Mouse (Mus musculus) hematopoietic stem cell, adult 5-6 weeks (primary cell): ENCODE results near the gene Hunk. TPM values are rescaled to one million over a fixed set of nuclear protein-coding genes. Genes with fewer than 3 reads are reported as not detected.
A peak's percentile ranks its signal among the peaks of the same experiment; 100 is the strongest.

Source experiments
- ATAC-seq, 2 experiments: fragments of 125-278 bp in 1 of 2; replicated peaks in 1 of 2; 2 replicates each; pipeline ENCODE4 v1.8.0; 2016 to 2017; ENCODE audit warnings: inconsistent platforms in 2 of 2, mild to moderate bottlenecking in 2 of 2, moderate number of reproducible peaks in 2 of 2, low read depth in 1 of 2, moderate TSS enrichment in 1 of 2; ENCODE audit not compliant: low FRiP score in 2 of 2, poor library complexity in 2 of 2, severe bottlenecking in 2 of 2, insufficient read depth in 1 of 2, low TSS enrichment in 1 of 2
- total RNA-seq: library from RNA; stranded (forward); fragments of 172-1452, 232-1000 nt; gene quantifications from 2 replicates; pipeline ENCODE4 v1.2.3, GENCODE M21; 2017

The Hunk gene
- total RNA-seq = not detected in 2 replicates

DNA sequence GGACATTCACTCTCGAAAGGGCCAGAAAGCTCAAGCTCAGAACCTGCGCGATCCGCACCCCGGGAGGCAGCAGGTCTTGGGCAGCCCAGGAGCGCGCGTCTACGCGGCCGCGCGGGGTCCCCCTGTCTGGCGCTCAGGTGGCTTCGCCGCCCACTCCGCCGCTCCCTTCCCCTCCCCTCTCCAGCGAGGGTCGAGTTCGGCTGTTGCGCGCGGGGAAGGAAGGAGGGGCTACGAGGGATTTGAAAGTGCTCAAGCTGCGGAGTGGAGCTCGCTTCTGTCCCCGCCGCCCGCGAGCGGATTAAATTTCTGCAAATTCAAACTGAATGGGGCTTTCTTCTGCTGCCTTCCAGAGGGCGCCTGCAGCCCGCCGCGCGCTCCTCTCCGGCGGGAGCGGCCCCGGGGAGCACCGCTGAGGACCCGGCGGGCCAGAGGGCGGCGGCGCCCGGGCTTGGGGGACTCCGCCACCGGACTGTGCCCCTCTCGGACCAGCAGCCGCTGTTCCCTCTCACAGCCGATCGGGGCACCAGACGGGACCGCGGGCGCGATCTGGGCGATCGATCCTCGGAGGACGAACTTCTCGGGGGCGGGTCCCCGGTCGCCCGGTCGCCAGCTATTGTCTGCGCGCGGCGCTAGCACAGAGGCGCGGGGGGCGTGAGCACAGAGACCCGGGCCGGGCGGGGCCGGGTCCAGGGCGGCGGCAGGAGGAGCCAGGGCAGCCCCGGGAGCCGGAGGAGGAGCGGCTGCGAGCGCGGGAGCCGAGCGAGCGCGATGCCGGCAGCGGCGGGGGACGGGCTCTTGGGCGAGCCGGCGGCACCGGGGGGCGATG, at the start of gene Hunk:
TSS of gene Hunk (plus strand) at position 326 of the 826 bp plus-strand sequence.
- peak; percentile 15 to 18; a peak in 2 of 4 replicates for ATAC-seq

DNA sequence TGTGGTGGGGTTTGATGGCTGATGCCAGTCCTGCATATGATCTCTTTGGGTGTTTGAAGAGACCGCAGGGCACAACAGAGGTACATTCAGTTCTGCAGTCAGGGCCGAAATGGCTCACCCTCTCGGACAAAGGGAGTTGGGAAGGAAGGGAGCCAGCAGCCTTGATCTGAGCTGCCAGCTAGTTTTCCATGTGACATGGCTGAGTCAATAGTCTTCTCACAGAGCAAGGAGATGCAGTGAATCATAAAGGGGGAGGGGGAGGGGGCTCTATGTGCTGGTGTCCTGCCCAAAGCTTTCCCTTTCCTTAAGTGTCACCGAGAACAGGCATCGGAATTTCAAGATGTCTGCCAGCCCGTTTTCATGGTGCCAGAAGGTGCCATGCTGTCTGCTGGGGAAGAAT, 46.8 kb upstream of the Hunk start:
- no peak for ATAC-seq

DNA sequence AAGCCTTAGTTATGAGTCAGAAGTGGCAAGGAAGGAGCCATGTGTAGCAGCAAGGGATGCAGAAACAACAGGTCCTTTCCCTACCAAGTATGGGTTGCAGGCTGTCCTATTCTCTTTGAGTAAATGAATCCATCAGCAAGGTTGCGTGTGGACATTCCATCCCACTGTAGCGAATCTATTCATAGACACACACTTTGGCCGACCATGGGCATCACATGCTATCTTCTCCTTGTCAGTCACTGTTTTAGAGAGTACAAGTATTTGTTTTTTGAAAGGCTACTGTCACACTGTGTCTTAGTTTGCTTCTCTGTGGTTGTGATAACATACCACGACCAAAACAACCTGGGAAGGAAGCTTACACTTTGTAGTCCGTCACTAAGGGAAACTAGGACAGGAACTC, 44.7 kb upstream of the Hunk start:
- no peak for ATAC-seq

DNA sequence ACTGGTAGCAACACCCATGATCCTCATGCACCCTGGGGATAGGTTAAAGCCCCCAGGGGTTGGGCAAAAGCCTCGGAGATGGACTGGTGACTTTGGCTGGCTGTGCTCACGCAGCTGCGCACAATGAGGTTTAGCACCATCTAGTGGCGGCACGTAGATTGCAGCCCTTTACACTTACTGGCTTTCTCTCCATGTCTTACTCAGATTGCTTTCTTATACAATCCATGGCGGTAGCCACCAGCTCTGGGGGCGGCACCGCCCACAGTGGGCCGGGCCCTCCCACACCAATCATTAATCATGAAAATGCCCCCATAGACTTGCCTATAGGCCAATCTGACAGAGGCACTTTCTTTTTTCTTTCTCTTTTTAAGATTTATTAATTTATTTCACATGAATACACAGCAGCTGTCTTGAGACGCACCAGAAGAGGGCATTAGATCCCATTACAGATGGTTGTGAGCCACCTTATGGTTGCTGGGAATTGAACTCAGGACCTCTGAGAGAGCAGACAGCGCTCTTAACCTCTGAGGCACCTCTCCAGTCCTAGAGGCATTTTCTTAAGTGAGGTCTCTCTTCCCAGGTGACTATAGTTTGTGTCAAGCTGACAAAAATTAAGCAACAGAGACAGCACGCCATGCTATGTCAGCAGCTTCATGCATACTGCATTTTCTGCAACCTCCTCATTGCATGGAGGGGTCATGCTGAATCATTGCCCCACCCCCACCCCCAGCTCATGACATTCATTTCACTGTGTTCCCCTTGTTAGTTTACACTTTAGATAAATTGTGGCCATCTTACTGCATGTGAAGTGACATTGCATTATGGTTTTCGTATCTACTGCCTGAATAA, 35.9 kb upstream of the Hunk start:
- ATAC-seq = peak; percentile 99

DNA sequence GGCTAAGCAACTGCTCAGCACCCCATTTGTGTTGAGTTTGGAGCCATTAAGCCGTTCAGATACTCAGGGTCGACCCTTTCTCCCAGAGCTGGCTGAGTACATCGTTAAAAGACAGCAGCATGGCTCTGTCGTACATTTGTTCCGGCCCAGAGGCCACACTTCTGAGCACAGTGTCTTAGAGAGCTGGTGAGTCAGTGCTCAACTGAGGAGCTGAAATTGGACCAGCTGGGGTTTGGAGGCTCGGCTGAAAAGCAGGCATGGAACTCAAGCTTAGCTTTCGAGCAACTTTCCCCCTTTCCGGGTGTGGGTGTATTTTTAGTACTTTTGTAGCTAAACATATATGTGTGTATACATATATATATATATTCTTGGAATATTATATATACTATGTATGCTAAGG, 34.1 kb upstream of the Hunk start:
- no peak for ATAC-seq

DNA sequence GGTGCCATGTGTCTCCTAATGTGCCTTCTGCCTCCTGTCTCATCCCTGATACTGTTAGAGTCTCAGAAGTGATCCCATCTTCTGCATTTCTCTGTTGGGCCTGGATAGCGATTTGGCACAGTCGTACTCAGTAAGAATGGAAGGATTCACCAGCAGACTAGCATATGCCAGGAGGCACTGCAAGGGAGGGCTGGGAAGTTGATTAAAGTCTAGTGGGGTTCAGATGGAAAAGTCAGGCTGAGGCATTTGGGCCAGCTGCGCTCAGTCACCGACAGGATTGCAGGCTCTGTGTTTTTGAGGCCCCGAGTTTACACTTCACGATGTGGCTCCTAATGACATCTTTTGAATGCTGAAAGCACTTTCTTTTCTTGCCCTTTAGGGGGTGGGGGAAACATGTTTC, 33.1 kb upstream of the Hunk start:
- no peak for ATAC-seq

DNA sequence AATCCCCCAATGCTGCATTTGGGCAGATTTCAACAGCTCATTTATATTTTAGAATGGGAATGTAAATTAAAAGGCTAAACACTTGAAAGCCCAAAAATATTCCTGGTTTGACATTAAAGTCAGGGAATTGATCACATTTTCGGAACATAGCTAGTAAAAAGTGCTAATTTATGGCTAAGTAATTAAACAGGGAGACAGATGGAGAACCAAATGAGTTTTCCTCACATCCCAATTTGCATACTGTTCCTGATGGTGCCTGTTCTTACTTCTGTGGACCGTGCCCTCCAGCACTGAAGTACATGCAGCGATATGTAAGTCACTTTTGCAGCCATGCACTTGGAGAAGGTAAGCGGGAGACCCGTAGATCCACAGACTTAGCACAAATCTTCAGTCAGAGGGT, 32.7 kb upstream of the Hunk start:
- no peak for ATAC-seq

DNA sequence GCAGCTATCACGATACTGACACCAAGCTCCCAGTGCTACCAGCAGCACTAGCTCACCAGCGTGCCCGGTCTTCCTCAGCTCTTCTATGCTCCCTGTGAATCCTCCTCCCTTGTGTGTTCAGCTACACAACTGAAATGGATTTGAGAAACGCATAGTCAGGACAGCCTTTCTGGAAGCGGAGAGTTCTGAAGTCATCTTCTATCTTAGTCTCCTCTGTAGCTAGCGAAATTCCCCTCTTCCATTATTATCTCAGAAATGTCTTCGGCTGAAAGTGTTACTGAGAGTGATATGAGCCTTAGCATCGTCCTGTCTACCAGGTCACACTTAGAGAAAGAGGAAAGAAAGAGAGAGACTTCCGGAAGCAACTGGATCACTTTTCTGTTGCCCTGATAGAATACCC, 26.5 kb upstream of the Hunk start:
- no peak for ATAC-seq

DNA sequence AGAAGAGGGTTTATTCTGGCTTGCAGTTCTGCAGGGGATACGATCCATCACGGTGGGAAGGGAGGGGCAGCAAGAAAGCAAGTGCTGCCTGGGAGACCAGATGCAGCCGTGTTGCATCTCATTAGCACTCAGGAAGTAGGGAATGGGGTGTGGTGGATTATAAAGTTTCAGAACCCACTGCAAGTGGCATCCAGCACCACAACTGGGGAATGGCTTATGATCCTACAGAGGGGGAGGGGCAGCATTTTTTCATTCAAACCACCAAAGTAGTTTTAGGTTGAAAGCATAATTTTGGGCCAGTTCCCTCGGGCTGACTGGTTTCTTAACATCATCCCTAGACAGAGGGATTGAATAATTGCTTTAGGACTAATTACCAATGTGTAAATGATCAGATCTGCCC, 26.1 kb upstream of the Hunk start:
- ATAC-seq = no peak

DNA sequence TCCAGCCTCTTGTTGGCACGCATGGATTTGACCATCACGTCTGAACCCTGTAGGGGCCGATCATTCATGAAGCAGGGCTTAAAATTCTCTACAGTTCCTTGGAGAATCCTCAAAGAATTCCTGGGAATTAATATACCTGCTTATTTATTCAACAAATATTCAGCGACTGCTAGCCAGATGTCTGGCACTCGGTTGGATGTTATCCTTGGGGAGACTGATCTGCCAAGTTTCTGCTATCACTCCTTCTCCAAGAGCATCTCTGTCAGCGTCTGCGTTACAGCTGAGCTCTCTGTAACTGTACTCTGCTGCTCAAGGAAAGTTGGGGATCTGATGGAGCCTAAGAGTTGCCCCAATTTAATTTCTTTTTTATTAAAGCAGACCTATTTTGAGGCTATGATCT, 25.5 kb upstream of the Hunk start:
- no peak for ATAC-seq

DNA sequence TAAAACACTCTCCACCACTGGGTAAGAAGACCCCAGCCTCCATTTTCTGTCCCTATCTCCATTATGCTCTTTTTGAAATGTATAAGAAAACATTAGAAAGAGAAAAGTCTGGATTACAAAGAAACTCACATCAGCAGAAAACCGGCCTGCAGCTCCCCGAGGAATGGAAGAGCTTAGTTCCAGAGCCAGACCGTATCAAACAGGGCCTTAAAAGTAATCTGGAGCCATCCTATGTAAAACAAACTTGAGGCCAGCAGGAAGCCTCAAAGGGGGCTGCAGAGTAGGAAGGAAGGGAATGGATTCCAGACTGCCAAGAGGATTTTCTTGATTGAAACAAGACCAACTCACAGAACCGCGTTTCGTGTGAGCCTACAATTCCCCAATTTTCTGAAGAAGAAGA, 22.9 kb upstream of the Hunk start:
- no peak for ATAC-seq

DNA sequence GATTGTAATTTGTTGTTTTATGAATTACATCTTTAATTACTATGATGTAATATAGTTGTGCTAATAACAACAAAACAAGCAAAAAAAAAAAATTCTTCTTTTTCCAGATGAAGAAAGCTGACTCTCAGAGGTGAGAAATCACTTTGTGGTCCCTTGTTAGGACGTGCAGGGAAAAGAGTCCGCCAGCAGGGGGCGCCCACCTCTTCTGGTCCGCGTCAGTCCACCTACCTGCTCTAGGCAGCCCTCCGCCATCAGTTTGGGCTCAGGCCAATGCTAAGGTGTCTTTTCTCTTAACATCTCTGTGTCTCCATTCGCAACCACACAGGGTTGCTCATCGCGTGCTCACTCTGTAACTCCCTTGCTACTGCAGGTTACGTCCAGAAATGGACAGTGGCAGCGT, 5.9 kb upstream of the Hunk start:
- ATAC-seq = peak; percentile 70 to 72; a peak in 2 of 4 replicates

DNA sequence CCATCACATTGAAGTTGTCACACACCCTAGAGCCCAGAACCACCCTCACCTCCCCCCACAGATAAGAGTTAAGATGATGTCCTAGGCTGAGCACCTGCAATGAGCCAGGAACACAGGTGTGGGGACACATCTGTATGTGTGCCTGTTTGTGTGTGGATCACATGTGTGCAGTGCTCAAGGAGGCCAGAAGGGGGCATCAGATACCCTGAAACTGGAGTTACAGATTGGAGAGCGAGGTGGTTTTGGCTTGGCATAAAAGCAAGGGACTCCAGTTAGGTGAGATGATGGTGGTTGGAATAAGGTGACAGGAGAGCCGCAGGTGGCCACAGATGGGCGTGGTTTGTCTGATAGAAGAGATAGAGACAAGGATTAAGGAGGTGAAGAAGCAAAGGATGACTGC, 4.2 kb upstream of the Hunk start:
- no peak for ATAC-seq

DNA sequence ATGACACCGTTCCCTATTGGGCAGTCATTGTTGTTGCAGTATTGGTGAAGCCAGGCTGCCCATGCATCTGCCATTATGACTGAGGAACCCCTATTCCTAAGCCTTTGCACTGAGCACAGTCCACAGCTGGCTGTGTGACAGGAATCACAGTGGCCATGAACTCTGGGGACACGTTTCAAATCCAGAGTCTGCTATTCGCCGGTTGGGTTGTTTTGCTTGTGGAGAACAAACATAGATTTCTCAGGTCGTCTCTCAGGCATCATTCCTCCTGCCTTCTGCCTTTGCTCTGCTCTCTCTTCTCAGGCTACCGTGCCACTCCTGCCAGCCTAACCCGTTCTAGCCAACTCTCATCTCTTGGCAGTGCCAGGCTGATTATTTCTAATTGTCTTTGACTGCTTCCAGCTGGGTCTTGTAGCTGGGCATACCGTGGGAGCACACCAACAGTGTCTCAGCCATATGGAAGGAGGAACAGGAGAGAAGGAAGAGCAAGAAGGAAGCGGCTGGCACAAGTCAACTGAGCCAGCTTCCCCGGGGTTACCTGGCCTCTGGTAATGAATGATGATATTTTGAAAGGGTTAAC, 3.0 kb upstream of the Hunk start:
- ATAC-seq = no peak

DNA sequence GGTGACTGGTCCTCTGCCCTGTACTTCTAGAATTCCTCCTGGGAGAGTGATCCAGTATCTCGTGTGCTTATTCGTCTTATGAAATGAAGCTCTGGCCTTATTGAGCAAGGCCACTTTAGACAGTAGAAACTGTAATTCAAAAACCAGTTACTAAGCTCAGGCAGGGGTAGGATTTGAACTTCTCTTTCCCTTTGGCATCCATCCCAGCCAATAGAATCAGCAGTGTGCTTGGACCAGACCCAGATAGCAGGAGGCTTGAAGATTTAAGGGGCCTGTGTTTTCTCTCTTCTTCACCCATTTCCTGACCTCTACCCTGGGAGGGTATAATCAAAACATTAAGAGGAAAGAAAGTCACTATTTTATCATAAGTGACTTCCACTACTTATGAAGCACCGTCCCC, 1.8 kb upstream of the Hunk start:
- no peak for ATAC-seq

DNA sequence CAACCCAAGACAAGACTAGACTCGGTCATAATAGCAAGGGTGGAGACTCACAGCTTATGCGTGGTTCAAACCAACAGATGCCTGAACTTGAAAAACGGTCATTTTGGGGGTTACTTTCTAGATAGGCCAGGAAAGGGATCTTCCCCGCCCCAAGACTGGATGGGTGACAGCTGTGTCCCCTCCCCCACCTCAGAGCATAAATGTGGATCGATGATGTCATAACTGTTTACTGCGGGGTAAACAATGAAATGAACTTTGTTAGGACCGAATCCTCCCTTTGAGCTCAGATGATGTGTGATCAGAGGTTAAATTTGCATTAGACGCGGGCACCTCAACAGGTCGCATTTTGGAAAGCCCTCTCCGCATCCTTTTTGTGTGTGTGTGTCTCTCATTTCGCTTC, 967 bp upstream of the Hunk start:
- ATAC-seq = no peak

DNA sequence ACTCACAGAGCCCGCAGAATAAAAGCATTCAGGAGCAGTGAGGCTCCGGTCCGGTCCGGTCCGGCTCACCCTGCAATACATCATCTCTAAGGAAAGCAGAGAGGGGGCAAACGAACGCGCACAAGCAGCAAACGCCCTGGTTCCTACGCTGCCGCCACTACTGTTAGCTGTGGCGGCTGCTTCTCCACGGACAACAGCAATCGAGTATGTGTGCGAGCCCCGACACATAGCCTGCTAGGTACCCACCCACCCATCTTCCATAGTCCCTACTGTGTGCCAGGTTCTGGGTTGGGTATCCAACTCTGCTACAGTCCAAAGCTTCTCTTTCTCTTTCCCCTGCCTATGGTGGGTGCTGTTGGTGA, 506 bp upstream of the Hunk start:
- ATAC-seq = no peak

DNA sequence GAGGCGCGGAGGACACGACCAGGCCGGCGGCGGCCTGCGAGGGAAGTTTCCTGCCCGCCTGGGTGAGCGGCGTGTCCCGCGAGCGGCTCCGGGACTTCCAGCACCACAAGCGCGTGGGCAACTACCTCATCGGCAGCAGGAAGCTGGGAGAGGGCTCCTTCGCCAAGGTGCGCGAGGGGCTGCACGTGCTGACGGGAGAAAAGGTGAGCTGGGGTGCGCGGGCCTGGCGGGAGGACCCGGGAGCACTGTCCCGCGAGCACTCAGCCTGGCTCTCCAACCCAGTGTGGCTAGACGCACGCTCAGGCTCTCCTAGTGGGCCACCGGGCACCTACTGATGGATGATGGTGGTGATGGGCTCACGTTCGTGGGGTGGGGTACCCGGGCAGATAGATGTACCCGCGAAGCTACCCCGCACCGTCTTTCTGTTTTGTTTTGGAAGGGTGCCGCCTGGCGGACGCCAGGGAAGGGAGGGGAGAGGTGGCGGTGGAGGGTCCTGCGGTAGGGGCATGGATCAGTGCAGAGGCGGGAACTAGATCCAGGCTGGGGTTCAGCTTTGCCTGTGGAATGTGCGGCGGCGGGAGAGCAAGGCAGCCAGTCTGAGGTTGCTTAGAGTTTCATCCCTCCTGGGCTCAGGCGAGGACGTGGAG, 824 bp downstream of the Hunk start:
- peak; percentile 34 to 48; a peak in 3 of 4 replicates for ATAC-seq
